Mouse (Mus musculus) 3T3-L1 (cell line): Measurements from ENCODE around the gene Tead2.
"Not testable (repeated sequence)": the region's sequence is repeated elsewhere in the genome, so short reads cannot be mapped to it uniquely, and the experiment has no call there.

ENCODE experiments used
- DNase-seq: peaks from one replicate; pipeline ENCODE4 v3.0.0-alpha.2; 2015; ENCODE audit warnings: low read depth, low spot score

The Tead2 gene

GRCm38 (mm10) chr7:45228548-45228947 lies 13.0 kb downstream of the Tead2 start:
- no peak for DNase-seq

GRCm38 (mm10) chr7:45229046-45229445 lies 13.5 kb downstream of the Tead2 start:
- DNase-seq: no peak

GRCm38 (mm10) chr7:45229459-45230203 lies 14.1 kb downstream of the Tead2 start:
- no peak for DNase-seq

- no peak for DNase-seq
Observed at GRCm38 (mm10) chr7:45231192-45231591, 15.6 kb downstream of the Tead2 start.

GRCm38 (mm10) chr7:45231941-45232340 lies 16.4 kb downstream of the Tead2 start:
- no peak for DNase-seq

GRCm38 (mm10) chr7:45232716-45233465 lies 17.3 kb downstream of the Tead2 start:
- no peak for DNase-seq

GRCm38 (mm10) chr7:45233580-45234332 lies 18.2 kb downstream of the Tead2 start:
- DNase-seq: no peak

- DNase-seq: no peak
Observed at GRCm38 (mm10) chr7:45234333-45234841, 18.8 kb downstream of the Tead2 start.

- no peak for DNase-seq
Observed at GRCm38 (mm10) chr7:45234922-45235571, 19.5 kb downstream of the Tead2 start.

- DNase-seq: no peak
Observed at GRCm38 (mm10) chr7:45235656-45236180, 20.2 kb downstream of the Tead2 start.

GRCm38 (mm10) chr7:45237747-45238699 lies 22.5 kb downstream of the Tead2 start:
- no peak for DNase-seq

- DNase-seq: no peak
Observed at GRCm38 (mm10) chr7:45238723-45239496, 23.4 kb downstream of the Tead2 start, which contains the start of gene Cd37. Gene Cd37 (minus strand): TSS chr7:45239115.

GRCm38 (mm10) chr7:45240109-45240508 lies 24.6 kb downstream of the Tead2 start:
- no peak for DNase-seq

- DNase-seq: no peak
Observed at GRCm38 (mm10) chr7:45240633-45241388, 25.3 kb downstream of the Tead2 start, which contains the start of gene Slc6a16. Gene Slc6a16 (plus strand): TSS chr7:45241085.

GRCm38 (mm10) chr7:45241389-45241749 lies 25.8 kb downstream of the Tead2 start:
- no peak for DNase-seq

- DNase-seq: peak; percentile 14
Observed at GRCm38 (mm10) chr7:45247666-45248065, 32.1 kb downstream of the Tead2 start.

- no peak for DNase-seq
Observed at GRCm38 (mm10) chr7:45253806-45254205, 38.3 kb downstream of the Tead2 start.

- DNase-seq: not testable (repeated sequence)
Observed at GRCm38 (mm10) chr7:45255822-45256221, 40.3 kb downstream of the Tead2 start.
